Mouse (Mus musculus) hindbrain, embryonic 13.5 days (tissue): ENCODE data around the gene Fam155a. TPM values are rescaled to one million over a fixed set of nuclear protein-coding genes. Genes with fewer than 3 reads are reported as not detected.

Source experiments
- ATAC-seq: fragments of 200-750 bp; cut with Nextera tagmentation; 2 replicates; pipeline ENCODE4 v1.8.0; 2017; ENCODE audit warnings: moderate TSS enrichment; ENCODE audit not compliant: low FRiP score
- H3K27ac ChIP-seq: fragments of 300-500 bp; sonication (generic); 2 replicates; pipeline ENCODE4 v1.5.1; 2015; ENCODE audit warnings: inconsistent platforms, mild to moderate bottlenecking, moderate library complexity
- H3K27me3 ChIP-seq: fragments of 300-500 bp; sonication (generic); 2 replicates; pipeline ENCODE4 v1.6.1; 2015; ENCODE audit warnings: mild to moderate bottlenecking, inconsistent platforms
- H3K36me3 ChIP-seq: fragments of 300-500 bp; sonication (generic); 2 replicates; pipeline ENCODE4 v1.6.1; 2015; ENCODE audit warnings: mild to moderate bottlenecking, inconsistent platforms
- H3K4me1 ChIP-seq: fragments of 300-500 bp; sonication (generic); replicated peaks from 2 replicates; pipeline ENCODE4 v1.6.1; 2015; ENCODE audit warnings: inconsistent platforms
- H3K4me2 ChIP-seq: fragments of 300-500 bp; sonication (generic); 2 replicates; pipeline ENCODE4 v1.6.1; 2015; ENCODE audit warnings: inconsistent platforms, mild to moderate bottlenecking, moderate library complexity
- H3K4me3 ChIP-seq: fragments of 300-500 bp; sonication (generic); 2 replicates; pipeline ENCODE4 v1.5.1; 2015; ENCODE audit warnings: mild to moderate bottlenecking, inconsistent platforms
- H3K9ac ChIP-seq: fragments of 300-500 bp; sonication (generic); 2 replicates; pipeline ENCODE4 v1.6.1; 2015; ENCODE audit warnings: mild to moderate bottlenecking, inconsistent platforms
- H3K9me3 ChIP-seq: fragments of 300-500 bp; sonication (generic); 2 replicates; pipeline ENCODE4 v1.6.1; 2016; ENCODE audit warnings: inconsistent platforms
- WGBS: fragments of 180-500 bp; shearing (Covaris S2); methylation state at CpG from one replicate; pipeline ENCODE4 v1.1.7; 2015; 5-methylcytosine and 5-hydroxymethylcytosine counted together
- polyA plus RNA-seq: library from polyadenylated mRNA; unstranded; fragments of >200 nt; fragmentation: Nextera tagmentation; extraction: Ambion mirVana; gene quantifications from 2 replicates; pipeline ENCODE4 v1.2.1, GENCODE M21; 2015

The Fam155a gene
- polyA plus RNA-seq, 1 experiment from 2014 or later, result 26.4 TPM

DNA sequence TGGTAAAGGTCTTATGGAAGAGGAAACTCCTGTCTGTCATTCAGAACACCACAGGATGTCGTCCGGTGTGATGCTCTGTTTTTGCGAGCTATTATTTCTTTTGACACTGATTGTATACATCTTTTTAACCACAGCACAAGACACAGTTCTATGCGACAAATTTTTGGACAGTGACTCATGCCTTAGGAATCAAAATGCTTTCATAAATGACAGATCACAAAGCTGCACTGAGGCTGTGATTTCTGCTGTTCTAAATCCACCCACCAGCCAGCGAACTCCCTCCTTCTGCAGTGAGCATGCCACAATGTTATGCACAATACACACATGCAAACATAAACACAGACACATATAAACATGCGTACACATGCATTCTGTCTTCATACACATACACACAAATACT lies 224.5 kb downstream of the Fam155a start:
- WGBS, result 69% methylated on average over 6 of the region's 6 CpGs
- Histone ChIP-seq H3K36me3 (no peaks in the 10 kb centered on the region), H3K4me2 (no peak overlapping the region), H3K4me3 (no peak overlapping the region), H3K27ac (peak overlapping the region; percentile 56), H3K9ac (no peak overlapping the region), H3K4me1 (peaks cover 31% of the 10 kb centered on the region), H3K9me3 (no peaks in the 10 kb centered on the region), H3K27me3 (no peaks in the 10 kb centered on the region)
- ATAC-seq, result no peak

- Histone ChIP-seq H3K36me3 (no peaks in the 10 kb centered on the region), H3K4me3 (no peak overlapping the region), H3K4me2 (no peak overlapping the region), H3K9ac (no peak overlapping the region), H3K27me3 (no peaks in the 10 kb centered on the region), H3K9me3 (no peaks in the 10 kb centered on the region), H3K4me1 (peaks cover 28% of the 10 kb centered on the region), H3K27ac (no peak overlapping the region)
- 83% methylated on average over 2 of the region's 2 CpGs for WGBS
- ATAC-seq, result no peak
Measured at GRCm38 (mm10) chr8:9545665-9546064, 225.3 kb downstream of the Fam155a start.

GRCm38 (mm10) chr8:9535730-9536372 lies 235.1 kb downstream of the Fam155a start:
- Histone ChIP-seq H3K36me3 (no peaks in the 10 kb centered on the region), H3K27ac (no peak overlapping the region), H3K9ac (no peak overlapping the region), H3K4me2 (no peak overlapping the region), H3K27me3 (no peaks in the 10 kb centered on the region), H3K4me3 (no peak overlapping the region), H3K9me3 (no peaks in the 10 kb centered on the region), H3K4me1 (peaks cover 5% of the 10 kb centered on the region)
- ATAC-seq, result peak; percentile 71; the same call in 1 of the 2 replicates
- 67% methylated on average over 5 of the region's 5 CpGs for WGBS

GRCm38 (mm10) chr8:9526515-9526914 lies 244.4 kb downstream of the Fam155a start:
- WGBS, result 61% methylated on average over 3 of the region's 3 CpGs
- Histone ChIP-seq H3K4me3 (no peak overlapping the region), H3K9ac (no peak overlapping the region), H3K4me1 (peaks cover 17% of the 10 kb centered on the region), H3K4me2 (no peak overlapping the region), H3K27me3 (no peaks in the 10 kb centered on the region), H3K36me3 (no peaks in the 10 kb centered on the region), H3K9me3 (no peaks in the 10 kb centered on the region), H3K27ac (peak overlapping the region; percentile 35)
- peak; percentile 71; the same call in 1 of the 2 replicates for ATAC-seq

DNA sequence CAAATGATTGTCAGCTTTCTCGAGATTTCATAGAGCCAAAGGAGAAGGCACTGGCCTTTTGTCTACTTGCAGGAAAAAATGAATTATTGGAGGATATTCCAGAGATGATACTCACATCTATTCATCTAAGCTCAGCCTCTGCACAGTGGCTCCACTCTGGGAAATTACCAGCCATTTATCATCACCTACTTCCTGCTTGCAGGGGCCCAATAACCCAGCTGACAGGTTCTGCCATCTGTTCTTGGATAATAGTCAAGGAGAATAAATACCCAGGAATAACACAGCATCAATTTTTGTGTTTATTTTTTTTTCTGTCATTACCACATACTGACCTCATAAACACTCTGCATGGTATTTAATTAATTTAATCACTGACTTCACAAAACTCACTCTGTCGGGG lies 249.4 kb downstream of the Fam155a start:
- Histone ChIP-seq H3K27me3 (no peaks in the 10 kb centered on the region), H3K4me1 (peaks cover 14% of the 10 kb centered on the region), H3K27ac (no peak overlapping the region), H3K9ac (no peak overlapping the region), H3K4me2 (no peak overlapping the region), H3K36me3 (no peaks in the 10 kb centered on the region), H3K4me3 (no peak overlapping the region), H3K9me3 (no peaks in the 10 kb centered on the region)
- WGBS, result 70% methylated on average over 2 of the region's 2 CpGs
- ATAC-seq, result no peak

GRCm38 (mm10) chr8:9500751-9501150 lies 270.2 kb downstream of the Fam155a start:
- ATAC-seq, result no peak
- no peaks in the 10 kb centered on the region for H3K27me3 ChIP-seq
- H3K9ac ChIP-seq, result no peak overlapping the region
- 53% methylated on average over 6 of the region's 6 CpGs for WGBS
- no peak overlapping the region for H3K4me3 ChIP-seq
- H3K4me1 ChIP-seq, result no peaks in the 10 kb centered on the region; the same call in 1 of the 2 replicates
- H3K36me3 ChIP-seq, result no peaks in the 10 kb centered on the region
- H3K4me2 ChIP-seq, result no peak overlapping the region
- H3K9me3 ChIP-seq, result no peaks in the 10 kb centered on the region
- no peak overlapping the region for H3K27ac ChIP-seq

DNA sequence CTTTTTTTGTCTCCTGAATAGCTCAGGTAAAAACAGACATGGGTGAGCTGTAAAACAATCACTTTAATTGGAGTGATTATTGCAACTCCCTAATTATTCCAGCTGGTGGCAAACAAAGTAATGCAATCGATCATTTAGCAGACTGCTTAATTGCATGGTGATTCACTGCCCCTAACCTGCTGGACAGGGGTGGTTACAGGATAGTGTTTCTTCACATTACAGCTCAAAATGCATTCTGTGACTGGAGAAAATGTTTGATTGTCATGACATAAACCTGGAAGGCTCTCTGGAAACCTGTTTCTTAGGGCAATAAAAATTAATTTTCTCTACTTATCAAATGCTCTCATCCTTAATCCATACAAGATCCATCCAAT lies 276.7 kb downstream of the Fam155a start:
- 53% methylated on average over 1 of the region's 1 CpGs for WGBS
- Histone ChIP-seq H3K36me3 (no peaks in the 10 kb centered on the region), H3K9ac (no peak overlapping the region; the same call in 1 of the 2 replicates), H3K27me3 (no peaks in the 10 kb centered on the region), H3K4me3 (no peak overlapping the region), H3K27ac (peak overlapping the region; percentile 82), H3K4me1 (peaks cover 16% of the 10 kb centered on the region), H3K4me2 (no peak overlapping the region), H3K9me3 (no peaks in the 10 kb centered on the region)
- ATAC-seq, result peak; percentile 34; the same call in 1 of the 2 replicates

- peaks cover 16% of the 10 kb centered on the region for H3K4me1 ChIP-seq
- ATAC-seq, result peak; percentile 75
- H3K9ac ChIP-seq, result no peak overlapping the region; the same call in 1 of the 2 replicates
- peak overlapping the region; percentile 82 for H3K27ac ChIP-seq
- no peak overlapping the region for H3K4me3 ChIP-seq
- no peaks in the 10 kb centered on the region for H3K9me3 ChIP-seq
- H3K27me3 ChIP-seq, result no peaks in the 10 kb centered on the region
- H3K36me3 ChIP-seq, result no peaks in the 10 kb centered on the region
- WGBS, result 41% methylated on average over 8 of the region's 8 CpGs
- no peak overlapping the region for H3K4me2 ChIP-seq
Measured at GRCm38 (mm10) chr8:9493557-9494224, 277.3 kb downstream of the Fam155a start.

DNA sequence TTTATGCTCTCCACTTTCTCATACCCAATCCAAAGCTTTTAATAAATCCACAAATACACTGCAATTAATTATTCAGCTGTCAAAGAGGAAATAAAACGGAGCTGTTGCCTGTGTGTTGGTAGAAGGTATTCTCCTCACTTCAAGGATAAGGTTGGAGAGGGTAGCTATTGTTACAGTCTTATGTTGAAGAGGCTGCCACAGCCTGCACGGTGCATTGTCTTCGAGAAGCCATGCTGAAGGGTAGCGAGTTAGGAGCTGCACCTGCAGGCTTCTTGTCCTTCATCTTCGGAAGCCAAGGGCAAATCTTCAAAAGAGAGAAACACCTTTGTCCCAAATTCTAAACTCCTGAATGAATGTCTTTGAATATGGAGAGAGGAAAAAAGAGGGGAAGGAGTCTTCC lies 288.4 kb downstream of the Fam155a start:
- H3K36me3 ChIP-seq, result no peaks in the 10 kb centered on the region
- no peak overlapping the region for H3K4me2 ChIP-seq
- no peaks in the 10 kb centered on the region for H3K9me3 ChIP-seq
- WGBS, result 69% methylated on average over 5 of the region's 5 CpGs
- H3K27ac ChIP-seq, result peak overlapping the region; percentile 62
- no peak overlapping the region for H3K4me3 ChIP-seq
- no peak for ATAC-seq
- H3K9ac ChIP-seq, result no peak overlapping the region
- no peaks in the 10 kb centered on the region for H3K27me3 ChIP-seq
- peaks cover 6% of the 10 kb centered on the region; the same call in 1 of the 2 replicates for H3K4me1 ChIP-seq

- no peak for ATAC-seq
- Histone ChIP-seq H3K27ac (no peak overlapping the region), H3K4me3 (no peak overlapping the region), H3K9ac (no peak overlapping the region), H3K4me1 (peaks cover 5% of the 10 kb centered on the region), H3K9me3 (no peaks in the 10 kb centered on the region), H3K27me3 (no peaks in the 10 kb centered on the region), H3K4me2 (no peak overlapping the region), H3K36me3 (no peaks in the 10 kb centered on the region)
- 66% methylated on average over 5 of the region's 5 CpGs for WGBS
Measured at GRCm38 (mm10) chr8:9471290-9471689, 299.7 kb downstream of the Fam155a start.

- WGBS, result 84% methylated on average over 3 of the region's 3 CpGs
- ATAC-seq, result no peak
- Histone ChIP-seq H3K9me3 (no peaks in the 10 kb centered on the region), H3K27ac (no peak overlapping the region), H3K9ac (no peak overlapping the region), H3K4me3 (no peak overlapping the region), H3K27me3 (no peaks in the 10 kb centered on the region), H3K36me3 (no peaks in the 10 kb centered on the region), H3K4me2 (no peak overlapping the region), H3K4me1 (peaks cover 5% of the 10 kb centered on the region)
Measured at GRCm38 (mm10) chr8:9470114-9470513, 300.8 kb downstream of the Fam155a start.

DNA sequence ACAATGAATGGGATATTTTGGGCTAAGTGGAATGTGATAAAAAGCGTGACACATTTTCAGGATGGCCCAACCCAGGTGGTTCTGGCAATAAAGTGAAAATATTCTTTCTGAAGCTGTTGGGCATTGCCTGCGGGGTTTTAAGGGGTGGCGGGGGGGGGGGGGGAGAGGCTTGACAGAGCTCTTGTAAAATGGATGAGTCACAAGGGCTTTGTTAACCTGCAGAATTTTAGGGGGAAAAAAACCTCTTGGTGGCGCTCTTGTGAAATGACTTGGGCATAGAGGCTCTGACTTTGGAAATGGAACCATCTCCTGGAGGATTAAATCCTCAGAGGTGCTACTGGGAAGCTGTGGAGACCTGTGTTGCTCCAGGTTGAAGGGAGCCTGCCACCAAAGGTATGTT lies 309.9 kb downstream of the Fam155a start:
- Histone ChIP-seq H3K27ac (no peak overlapping the region), H3K9ac (no peak overlapping the region), H3K4me2 (no peak overlapping the region), H3K27me3 (no peaks in the 10 kb centered on the region), H3K36me3 (no peaks in the 10 kb centered on the region), H3K4me1 (no peaks in the 10 kb centered on the region), H3K9me3 (no peaks in the 10 kb centered on the region), H3K4me3 (no peak overlapping the region)
- ATAC-seq, result no peak
- WGBS, result 79% methylated on average over 4 of the region's 4 CpGs

- no peaks in the 10 kb centered on the region for H3K27me3 ChIP-seq
- no peaks in the 10 kb centered on the region for H3K4me1 ChIP-seq
- H3K27ac ChIP-seq, result no peak overlapping the region
- WGBS, result 93% methylated on average over 2 of the region's 2 CpGs
- no peaks in the 10 kb centered on the region for H3K9me3 ChIP-seq
- H3K36me3 ChIP-seq, result no peaks in the 10 kb centered on the region
- no peak overlapping the region for H3K4me2 ChIP-seq
- no peak overlapping the region for H3K9ac ChIP-seq
- no peak for ATAC-seq
- H3K4me3 ChIP-seq, result no peak overlapping the region
Measured at GRCm38 (mm10) chr8:9460707-9461106, 310.3 kb downstream of the Fam155a start.
